Mouse (Mus musculus) heart, adult 2 months (tissue): ENCODE data around the gene Ankrd13a. TPM values are rescaled to one million over a fixed set of nuclear protein-coding genes. Genes with fewer than 3 reads are reported as not detected.

Experiments used
- DNase-seq, 2 experiments: peaks; one replicate each; pipeline ENCODE4 v3.0.0; 2021
- H3K27ac ChIP-seq: fragments of 200-600 bp; 2 replicates; pipeline ENCODE4 v1.8.1; 2022
- H3K27me3 ChIP-seq: fragments of 200-500 bp; 2 replicates; pipeline ENCODE4 v1.6.1; 2012; ENCODE audit warnings: mild to moderate bottlenecking, low read length, inconsistent platforms, mixed read lengths; ENCODE audit not compliant: control insufficient read depth, insufficient read depth
- H3K36me3 ChIP-seq: fragments of 200-500 bp; 2 replicates; pipeline ENCODE4 v1.6.1; 2012; ENCODE audit warnings: low read length, inconsistent platforms; ENCODE audit not compliant: control insufficient read depth, insufficient read depth
- H3K4me1 ChIP-seq: fragments of 200-500 bp; 2 replicates; pipeline ENCODE4 v1.6.1; 2011; ENCODE audit warnings: low read length; ENCODE audit not compliant: control insufficient read depth, insufficient read depth
- H3K4me3 ChIP-seq: fragments of 200-600 bp; 2 replicates; pipeline ENCODE4 v1.8.1; 2022
- H3K79me2 ChIP-seq: fragments of 200-500 bp; replicated peaks from 2 replicates; pipeline ENCODE4 v1.6.1; 2012; ENCODE audit warnings: mild to moderate bottlenecking, inconsistent platforms, low read length, moderate library complexity, mixed read lengths; ENCODE audit not compliant: control insufficient read depth, insufficient read depth
- H3K9ac ChIP-seq: fragments of 200-500 bp; 2 replicates; pipeline ENCODE4 v1.6.1; 2012; ENCODE audit warnings: low read depth, mild to moderate bottlenecking, control low read depth, inconsistent platforms, low read length, mixed read lengths
- CTCF ChIP-seq: fragments of 200-600 bp; IDR thresholded peaks from 2 replicates; pipeline ENCODE4 v1.8.1; 2022; ENCODE audit warnings: antibody characterized with exemption, mild to moderate bottlenecking, moderate library complexity
- EP300 ChIP-seq: fragments of 200-500 bp; IDR thresholded peaks from 2 replicates; pipeline ENCODE4 v1.6.1; 2011; ENCODE audit warnings: low read depth, low read length, control low read depth; ENCODE audit not compliant: insufficient read depth
- POLR2A ChIP-seq: fragments of 200-500 bp; IDR thresholded peaks from 2 replicates; pipeline ENCODE4 v1.6.1; 2011; ENCODE audit warnings: mild to moderate bottlenecking, low read depth, low read length, control low read depth; ENCODE audit not compliant: insufficient read depth
- WGBS: fragments of 180-500 bp; shearing (Covaris S2); methylation state at CpG from one replicate; pipeline ENCODE4 v1.1.7; 2018; 5-methylcytosine and 5-hydroxymethylcytosine counted together
- intact Hi-C: fragments of 180-260 bp; cut with DNase I; formaldehyde crosslinking; loops from one replicate; pipeline ENCODE4 v1.15.1; 2025
- long read RNA-seq: library from polyadenylated mRNA; stranded (forward); transcript quantifications from one replicate; pipeline ENCODE4 v2.0.0, GENCODE M21; 2021
- polyA plus RNA-seq: library from polyadenylated mRNA; depleted of rRNA; stranded (reverse); fragments of >200 nt; gene quantifications from 2 replicates; pipeline ENCODE4 v1.2.3, GENCODE M21; 2012; rRNA removed
- total RNA-seq, 2 experiments: library from RNA; stranded (reverse); gene quantifications; 2 replicates each; pipeline ENCODE4 v1.2.3; 2021

The Ankrd13a gene
- total RNA-seq (10 to 100 TPM; 31.4 to 32.9 TPM), polyA plus RNA-seq (21.3 and 32.2 TPM in 2 replicates)
- long read RNA-seq, transcript Ankrd13a-201 (15 exons, 3,717 nt): major isoform, 23 of 34 reads
- long read RNA-seq, partial matches to known transcripts: 2 of 34 reads
- long read RNA-seq, other reads (novel, unspliced or antisense): 9 of 34 reads

DNA sequence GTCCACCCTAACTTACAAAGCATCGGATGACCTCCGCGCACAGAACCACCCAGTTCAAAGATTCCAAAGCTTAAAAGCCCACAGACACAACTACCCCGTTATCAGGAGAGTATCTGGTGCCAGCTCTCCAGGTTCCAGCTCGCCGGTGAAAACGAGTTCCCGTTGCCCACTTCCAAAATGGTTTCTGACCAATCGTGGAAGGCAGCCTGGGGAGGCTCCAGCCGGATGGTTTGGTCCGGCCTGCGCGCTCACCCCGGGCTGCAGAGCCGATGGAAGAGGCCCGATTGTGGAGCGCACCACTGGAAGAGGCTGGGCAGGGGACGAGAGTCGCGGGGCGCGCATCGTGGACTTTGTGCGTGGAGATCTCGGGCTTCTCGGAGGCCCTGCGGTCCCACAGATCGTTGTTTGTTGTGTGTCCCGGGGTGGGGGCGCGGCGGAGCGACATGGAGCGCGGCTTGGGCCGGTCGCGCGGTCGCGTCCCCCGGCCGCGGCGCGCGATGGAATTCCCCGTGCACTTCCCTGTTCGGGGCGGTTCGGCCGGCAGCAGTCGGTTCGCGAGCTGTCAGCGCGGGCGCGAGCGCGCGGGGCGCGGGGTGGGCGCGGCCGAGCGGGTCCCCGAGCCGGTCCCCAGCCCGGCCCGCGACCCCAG lies at the start of gene Ankrd13a:
Ankrd13a (plus strand) TSS at position 275 of the 649 bp plus-strand sequence.
- intact Hi-C loops: loop anchor here (1.0 to 5.0 kb wide), 2 partner anchors 31 to 37 kb away; no protein-coding TSS in a partner anchor

DNA sequence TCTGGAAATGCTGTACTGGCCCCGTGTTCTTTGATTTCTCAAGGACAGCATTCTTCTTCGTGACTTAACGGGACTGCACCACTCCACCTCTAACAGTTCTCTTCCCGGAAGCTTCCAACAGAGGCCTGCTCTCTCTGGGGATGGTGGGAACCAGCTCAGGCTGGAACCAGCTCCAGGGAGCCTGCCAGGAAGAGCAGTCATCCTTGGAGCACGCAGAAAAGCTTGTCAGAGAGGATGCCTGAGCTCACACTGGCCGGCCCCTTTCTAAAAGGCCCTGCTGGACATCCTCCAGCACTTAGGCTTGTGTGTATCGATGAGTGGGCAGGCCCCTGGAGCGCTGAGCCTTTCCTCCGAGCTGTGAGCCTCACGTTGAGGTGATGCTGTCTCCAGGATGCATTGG lies 46.3 kb upstream of the Ankrd13a start:
- Histone ChIP-seq H3K27ac (no peak overlapping the region), H3K36me3 (no peaks in the 10 kb centered on the region), H3K27me3 (no peaks in the 10 kb centered on the region), H3K4me3 (no peak overlapping the region), H3K4me1 (no peaks in the 10 kb centered on the region), H3K79me2 (no peaks in the 10 kb centered on the region), H3K9ac (no peak overlapping the region)
- peak in 1 of 2 experiments; percentile 56 for DNase-seq
- WGBS: 62% methylated on average over 10 of the region's 10 CpGs
- TF ChIP-seq CTCF (no peak), EP300 (no peak), POLR2A (no peak)
- intact Hi-C loops: no loop called here

More for the DNA sequence above, at the start of gene Ankrd13a:
- peaks cover 13% of the 10 kb centered on the region for H3K4me1 ChIP-seq
- peak; percentile 90 to 93 for DNase-seq
- H3K9ac ChIP-seq: peak within 1 kb of the TSS; percentile 97
- 1% methylated on average over 64 of the region's 73 CpGs for WGBS
- H3K79me2 ChIP-seq: peaks cover 11% of the 10 kb centered on the region
- peak within 1 kb of the TSS; percentile 86 for H3K4me3 ChIP-seq
- TF ChIP-seq CTCF: no peak
- TF ChIP-seq POLR2A: peak; percentile 76
- TF ChIP-seq EP300: 0 out of 2 replicates have a peak, but pooled peaks have one; percentile 49
- no peaks in the 10 kb centered on the region; the same call in 1 of the 2 replicates for H3K36me3 ChIP-seq
- no peaks in the 10 kb centered on the region for H3K27me3 ChIP-seq
- H3K27ac ChIP-seq: peak within 1 kb of the TSS; percentile 99

DNA sequence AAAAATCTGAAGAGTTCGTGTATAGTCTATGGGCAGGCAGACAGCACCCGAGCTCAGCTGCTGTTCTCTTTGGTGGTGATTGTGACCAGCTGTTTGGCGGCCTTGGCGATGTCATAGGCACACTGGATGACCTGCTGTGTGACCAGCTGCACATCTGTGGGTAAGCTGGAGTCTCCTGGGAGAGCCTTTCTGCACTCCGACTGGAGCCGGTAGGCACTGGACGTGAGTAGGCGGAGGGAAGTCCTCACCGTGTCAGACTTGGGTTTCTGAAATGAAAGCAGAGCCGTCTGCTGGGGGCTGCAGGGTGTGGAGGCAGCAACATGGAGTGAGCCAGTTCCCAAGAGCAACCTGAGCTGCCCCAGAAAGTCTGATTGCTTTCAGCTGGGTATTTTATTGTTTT lies 44.3 kb upstream of the Ankrd13a start:
- H3K79me2 ChIP-seq: no peaks in the 10 kb centered on the region
- H3K36me3 ChIP-seq: no peaks in the 10 kb centered on the region
- peak in 1 of 2 experiments; percentile 37 for DNase-seq
- 54% methylated on average over 10 of the region's 10 CpGs for WGBS
- H3K9ac ChIP-seq: no peak overlapping the region
- no peak overlapping the region for H3K27ac ChIP-seq
- no peaks in the 10 kb centered on the region for H3K27me3 ChIP-seq
- no peaks in the 10 kb centered on the region for H3K4me1 ChIP-seq
- intact Hi-C loops: no loop called here
- TF ChIP-seq EP300: 0 out of 2 replicates have a peak, but pooled peaks have one; percentile 17
- no peak for TF ChIP-seq CTCF
- TF ChIP-seq POLR2A: no peak
- H3K4me3 ChIP-seq: no peak overlapping the region

DNA sequence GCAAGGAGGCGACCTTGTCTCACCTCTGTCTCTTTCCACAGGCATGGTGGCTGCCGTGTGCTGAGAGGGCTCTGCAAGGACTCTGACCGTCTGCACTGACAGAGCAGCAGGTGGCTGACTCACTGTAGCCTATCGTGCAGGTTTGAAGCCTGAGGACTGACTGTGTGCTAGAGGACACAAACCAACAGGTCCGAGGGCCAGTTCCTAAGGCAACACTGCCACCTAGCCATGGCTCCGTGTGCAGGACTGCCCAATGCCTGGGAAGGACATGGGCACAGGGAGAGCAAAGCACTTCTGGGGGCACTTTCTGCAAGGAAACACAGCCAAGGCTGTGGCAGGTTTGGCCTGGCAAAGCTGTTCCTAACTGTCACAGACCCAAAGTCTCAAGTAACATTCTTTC lies 43.0 kb upstream of the Ankrd13a start:
- TF ChIP-seq CTCF (peak; percentile 27; the same call in 1 of the 2 replicates), POLR2A (no peak), EP300 (no peak)
- H3K27ac ChIP-seq: no peak overlapping the region
- H3K9ac ChIP-seq: no peak overlapping the region
- H3K4me1 ChIP-seq: no peaks in the 10 kb centered on the region
- WGBS: 70% methylated on average over 6 of the region's 6 CpGs
- intact Hi-C loops: no loop called here
- DNase-seq: no peak
- H3K4me3 ChIP-seq: no peak overlapping the region
- no peaks in the 10 kb centered on the region for H3K27me3 ChIP-seq
- H3K79me2 ChIP-seq: no peaks in the 10 kb centered on the region
- H3K36me3 ChIP-seq: no peaks in the 10 kb centered on the region

DNA sequence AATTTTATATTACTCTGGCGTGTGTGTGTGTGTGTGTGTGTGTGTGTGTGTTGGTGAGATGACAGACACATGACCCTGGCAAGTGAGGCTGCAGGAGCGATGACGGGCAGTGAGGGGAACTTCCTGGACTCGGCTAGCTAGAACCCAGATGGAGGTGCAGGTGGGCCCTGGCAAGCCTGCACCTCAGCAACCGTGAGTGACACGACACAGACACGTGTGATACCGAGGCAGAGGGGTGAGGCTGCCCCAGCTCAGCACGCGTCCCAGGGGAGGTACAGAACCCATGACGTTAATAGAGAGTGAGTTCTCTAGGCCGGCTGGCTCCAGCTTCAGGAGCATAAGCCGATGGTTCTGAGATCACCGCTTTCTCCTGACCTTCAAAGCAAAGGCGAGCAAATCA lies 42.5 kb upstream of the Ankrd13a start:
- H3K4me1 ChIP-seq: no peaks in the 10 kb centered on the region
- no peaks in the 10 kb centered on the region for H3K36me3 ChIP-seq
- no peak overlapping the region for H3K4me3 ChIP-seq
- no peak for DNase-seq
- H3K27ac ChIP-seq: no peak overlapping the region
- H3K79me2 ChIP-seq: no peaks in the 10 kb centered on the region
- no peak overlapping the region for H3K9ac ChIP-seq
- no peaks in the 10 kb centered on the region for H3K27me3 ChIP-seq
- intact Hi-C loops: no loop called here
- WGBS: 88% methylated on average over 15 of the region's 15 CpGs
- no peak for TF ChIP-seq CTCF
- TF ChIP-seq EP300: no peak

DNA sequence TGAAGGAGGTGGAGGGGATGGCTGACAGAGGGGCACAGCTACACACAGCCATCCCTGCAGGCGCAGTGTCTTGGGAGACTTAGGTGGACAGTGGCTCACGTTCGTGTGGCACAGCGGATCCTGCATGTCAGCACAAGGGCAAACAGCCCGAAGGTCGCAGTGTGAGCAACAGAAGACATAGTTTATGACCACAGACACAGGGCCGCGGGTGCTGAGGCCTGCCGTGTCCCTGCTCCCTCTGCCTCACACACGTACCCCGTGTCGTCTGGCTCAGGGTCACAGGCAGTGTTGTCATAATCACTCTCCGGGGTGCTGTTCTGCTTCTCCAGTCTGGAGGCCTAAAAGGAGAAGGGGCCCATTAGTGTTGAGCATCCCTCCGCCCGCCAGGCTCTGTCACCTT lies 40.9 kb upstream of the Ankrd13a start:
- H3K9ac ChIP-seq: no peak overlapping the region
- TF ChIP-seq POLR2A: no peak
- TF ChIP-seq CTCF: no peak
- TF ChIP-seq EP300: no peak
- no peak for DNase-seq
- H3K79me2 ChIP-seq: no peaks in the 10 kb centered on the region
- H3K27ac ChIP-seq: no peak overlapping the region
- H3K4me3 ChIP-seq: no peak overlapping the region
- H3K36me3 ChIP-seq: peaks cover 6% of the 10 kb centered on the region; the same call in 1 of the 2 replicates
- no peaks in the 10 kb centered on the region for H3K27me3 ChIP-seq
- intact Hi-C loops: no loop called here
- 92% methylated on average over 15 of the region's 15 CpGs for WGBS
- peaks cover 8% of the 10 kb centered on the region for H3K4me1 ChIP-seq
